Mouse (Mus musculus) heart, postnatal 4 days (tissue): Measurements from ENCODE around the gene Tiprl. TPM values are rescaled to one million over a fixed set of nuclear protein-coding genes. Genes with fewer than 3 reads are reported as not detected.

ENCODE experiments used
- DNase-seq: peaks from one replicate; pipeline ENCODE4 v3.0.0; 2021
- total RNA-seq, 2 experiments: library from RNA; stranded (reverse); gene quantifications; 2 replicates each; pipeline ENCODE4 v1.2.3; 2021

Gene Tiprl
- total RNA-seq, 2 experiments from 2014 or later, result 52.2 to 52.7 TPM

DNA sequence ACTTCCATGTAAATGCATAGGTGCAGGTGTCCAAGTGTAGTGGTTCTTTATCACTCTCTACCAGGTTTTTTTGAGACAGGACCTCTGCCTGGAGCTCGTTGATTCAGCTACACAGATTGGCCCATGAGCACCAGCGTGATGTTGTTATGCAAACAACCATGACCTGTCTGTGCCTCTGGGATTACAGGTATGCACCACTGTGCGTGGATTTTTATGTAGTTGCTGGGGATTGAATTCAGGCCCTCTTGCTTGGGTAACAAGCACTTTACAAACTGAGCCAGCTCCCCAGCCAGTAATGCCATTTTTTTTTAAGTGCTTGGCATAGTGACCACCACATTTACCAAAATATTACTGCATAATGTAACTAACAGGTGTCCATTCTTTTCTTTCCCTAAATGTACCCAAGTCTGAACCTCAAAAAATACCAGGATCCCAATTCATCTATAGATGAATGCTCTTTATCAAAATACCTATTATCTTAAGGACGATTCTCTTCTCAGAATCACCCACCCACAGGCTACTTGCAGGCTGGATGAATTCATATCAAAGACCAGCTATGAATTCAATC is 35.3 kb downstream of the Tiprl start:
- DNase-seq, result no peak

DNA sequence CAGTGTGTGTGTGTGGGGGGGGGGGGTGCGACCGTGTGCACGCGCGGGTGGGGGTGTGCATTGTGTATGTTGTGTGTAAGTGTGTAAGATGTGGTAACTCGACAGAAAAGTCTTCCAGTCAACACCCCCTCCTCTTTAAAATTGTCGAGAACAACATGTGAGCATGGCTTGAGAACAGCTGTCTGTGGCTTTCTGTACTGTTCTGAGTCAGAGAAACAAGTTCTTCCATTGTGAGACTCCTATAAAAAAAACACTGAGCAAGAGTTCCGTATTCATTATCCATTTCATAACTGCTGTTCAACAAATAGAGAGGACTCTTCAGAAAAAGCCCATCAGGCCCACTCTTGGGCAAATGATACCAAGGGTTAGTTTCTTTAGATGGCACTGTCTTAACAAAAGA is 36.0 kb downstream of the Tiprl start:
- DNase-seq, result no peak

DNA sequence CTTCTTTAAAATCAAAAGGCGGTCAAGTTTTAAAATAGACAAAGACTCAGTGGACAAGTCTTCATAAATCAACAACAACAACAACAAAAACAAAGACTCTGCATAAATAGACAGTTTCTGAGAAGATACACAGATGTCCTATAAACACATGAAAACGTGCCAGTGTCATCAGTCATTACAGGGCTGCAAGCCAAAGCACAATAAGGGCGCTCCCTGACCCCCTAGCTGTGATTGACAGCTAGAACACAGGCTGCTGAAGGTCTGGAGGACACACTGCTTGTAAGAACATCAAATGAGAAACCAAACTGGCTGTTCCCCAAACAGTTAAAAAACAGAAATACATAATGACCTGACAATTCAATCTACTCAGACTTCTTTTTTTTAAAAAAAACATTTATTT is 37.2 kb downstream of the Tiprl start:
- DNase-seq, result no peak

DNA sequence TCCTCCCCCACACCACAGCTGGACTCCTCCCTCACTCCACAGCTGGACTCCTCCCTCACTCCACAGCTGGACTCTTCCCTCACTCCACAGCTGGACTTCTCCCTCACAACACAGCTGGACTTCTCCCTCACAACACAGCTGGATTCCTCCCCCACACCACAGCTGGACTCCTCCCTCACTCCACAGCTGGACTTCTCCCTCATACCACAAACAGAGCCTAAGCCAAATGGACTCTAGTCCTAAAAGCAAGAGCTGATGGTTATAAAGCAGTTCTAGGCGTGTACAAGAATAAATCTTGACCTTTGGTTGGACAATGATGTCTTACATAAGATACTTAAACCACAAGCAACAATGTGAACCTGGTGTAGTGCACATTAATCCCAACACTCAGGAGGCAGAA is 37.8 kb downstream of the Tiprl start:
- DNase-seq, result no peak

DNA sequence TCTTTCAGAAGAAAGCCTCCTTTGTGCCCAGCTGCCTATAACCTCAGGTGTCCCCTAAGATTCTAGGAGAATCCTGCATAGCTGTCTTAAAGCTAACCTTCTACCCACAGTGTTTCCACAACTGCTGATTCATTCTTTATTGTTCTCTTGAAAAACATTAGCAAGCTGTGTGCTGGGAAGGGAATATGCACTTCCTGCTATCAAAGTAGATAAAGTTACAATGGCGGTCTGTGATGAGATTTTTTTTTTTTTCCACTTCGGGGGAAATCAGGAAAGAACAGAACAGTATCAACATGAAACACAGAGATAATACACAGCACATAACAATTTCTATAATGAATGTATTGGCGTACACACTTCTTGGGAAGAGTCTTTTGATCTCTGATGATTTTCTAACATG is 38.9 kb downstream of the Tiprl start:
- no peak for DNase-seq

DNA sequence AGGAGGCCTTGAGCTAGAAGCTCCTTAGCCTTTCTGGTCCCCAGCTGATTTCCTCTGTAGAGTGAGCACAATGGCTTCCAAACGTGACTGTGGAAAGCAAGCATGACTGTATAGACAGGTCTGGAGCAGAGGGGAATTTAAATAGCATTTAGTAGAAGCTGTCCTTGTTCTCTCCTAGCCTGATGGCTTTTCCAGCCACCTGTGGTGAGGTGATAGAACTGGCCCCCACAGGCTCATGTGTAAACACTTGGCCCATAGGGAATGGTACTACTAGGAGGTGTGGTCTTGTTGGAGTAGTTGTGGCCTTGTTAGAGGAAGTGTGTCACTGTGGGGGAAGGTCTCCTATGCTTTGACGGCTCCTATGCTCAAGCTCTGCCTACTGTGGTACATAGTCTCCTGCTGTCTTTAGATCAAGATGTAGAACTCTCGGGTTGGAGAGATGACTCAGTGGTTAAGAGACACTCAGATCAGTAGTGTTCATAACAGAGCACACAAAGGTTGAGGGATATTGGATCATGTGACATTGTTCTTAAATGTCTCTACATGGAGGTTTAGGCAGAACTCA is 41.3 kb downstream of the Tiprl start:
- DNase-seq, result no peak

DNA sequence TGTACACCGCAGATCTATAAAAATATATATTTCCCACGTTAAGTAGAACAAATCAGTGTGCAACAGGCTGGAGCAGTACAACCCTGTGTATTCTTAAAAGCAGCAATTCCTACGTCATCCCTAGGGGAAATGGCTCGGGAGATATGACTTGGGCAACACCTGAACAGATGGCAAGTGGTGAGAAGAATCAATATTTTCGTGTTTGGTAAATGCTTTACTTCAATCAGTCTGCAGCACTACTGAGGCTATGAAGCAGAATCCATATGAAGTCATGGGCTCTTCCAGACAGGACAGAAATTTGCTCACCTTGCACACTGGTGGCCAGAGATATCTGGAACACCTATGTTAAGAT is 42.2 kb downstream of the Tiprl start:
- no peak for DNase-seq

DNA sequence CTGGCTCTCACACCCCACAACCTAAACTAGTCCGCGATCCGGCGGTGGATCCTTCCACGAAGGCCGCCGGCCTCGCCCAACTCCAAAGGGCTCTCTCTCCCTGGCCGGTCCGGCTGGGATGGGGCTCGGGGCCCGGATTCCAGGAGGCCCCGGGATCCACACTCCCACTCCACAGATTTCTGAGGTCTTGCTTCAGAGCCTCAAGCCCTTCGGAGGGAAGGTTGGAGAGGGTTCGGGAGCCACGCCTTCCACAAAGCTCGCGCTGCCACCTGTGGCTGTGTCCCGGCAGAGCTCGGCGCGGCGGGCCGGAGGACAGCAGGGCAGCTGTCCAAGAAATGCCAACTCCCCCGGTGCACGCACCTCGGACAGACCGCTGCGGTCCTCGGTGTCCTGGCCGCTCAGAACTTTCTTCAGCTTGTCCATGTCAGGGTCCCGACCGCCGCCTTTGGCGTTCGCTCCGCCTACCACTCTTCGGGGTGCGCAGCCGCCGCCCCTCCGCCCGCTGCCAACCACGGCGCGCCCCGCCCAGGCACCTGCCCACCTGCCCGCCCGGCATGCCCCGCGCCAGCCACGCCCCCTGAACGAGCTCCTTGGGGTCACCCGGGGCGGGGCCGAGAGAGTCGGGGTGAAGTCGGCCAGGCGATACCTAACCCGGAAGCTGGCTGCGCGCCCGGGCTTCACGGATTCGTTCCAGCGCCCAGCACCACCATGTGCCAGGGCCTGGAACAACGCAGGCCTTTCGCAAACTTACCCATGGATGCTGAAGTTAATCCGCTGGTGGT is 42.7 kb downstream of the Tiprl start, which contains the start of gene Sft2d2:
Gene Sft2d2 (minus strand): TSS at position 559 of the 782 bp plus-strand sequence.
- DNase-seq, result peak; percentile 92

DNA sequence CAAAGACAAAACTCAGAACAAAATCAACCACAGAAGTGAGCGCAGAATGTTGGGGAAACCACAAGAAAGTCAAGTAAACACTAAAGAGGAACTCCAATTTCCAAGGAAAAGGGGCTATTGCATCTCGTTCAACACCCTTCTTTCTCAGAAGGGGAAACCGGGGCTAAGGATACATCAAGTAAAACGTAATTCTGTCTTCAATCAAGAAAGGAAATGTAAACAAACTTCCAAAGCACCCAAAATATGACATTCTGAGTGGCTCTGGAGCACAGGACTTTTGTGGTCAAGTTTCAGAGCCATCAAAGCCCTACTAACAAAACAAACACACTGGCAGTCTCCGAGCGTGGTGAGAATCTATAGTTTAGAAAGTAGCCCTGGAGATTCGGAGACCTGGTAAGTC is 43.4 kb downstream of the Tiprl start:
- DNase-seq, result no peak

DNA sequence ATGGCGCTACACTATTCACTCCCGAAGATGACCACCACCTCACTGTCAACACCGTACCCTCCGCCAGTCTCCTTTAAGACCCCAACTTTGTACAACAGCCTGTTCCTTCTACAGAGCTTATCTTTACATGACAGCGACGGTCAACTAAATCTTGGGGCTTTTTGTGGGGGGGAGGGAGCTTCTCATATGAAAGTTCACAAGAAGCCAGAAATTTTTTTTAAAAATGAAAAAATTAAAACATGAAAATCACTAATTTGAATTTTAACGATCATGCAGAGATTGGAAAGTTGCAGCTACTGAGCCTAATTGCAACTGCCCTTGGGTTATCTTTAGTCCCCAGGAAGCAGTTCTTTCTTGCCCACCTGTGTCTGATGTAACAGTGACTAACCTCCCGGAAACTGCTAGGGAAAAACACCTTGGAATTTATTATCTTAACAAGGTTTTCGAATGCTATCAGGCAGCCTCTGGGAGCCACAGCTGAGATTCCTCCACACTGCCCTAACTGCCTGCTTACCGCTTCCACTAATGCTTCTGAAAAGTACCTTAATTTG is 44.0 kb downstream of the Tiprl start:
- DNase-seq, result no peak

DNA sequence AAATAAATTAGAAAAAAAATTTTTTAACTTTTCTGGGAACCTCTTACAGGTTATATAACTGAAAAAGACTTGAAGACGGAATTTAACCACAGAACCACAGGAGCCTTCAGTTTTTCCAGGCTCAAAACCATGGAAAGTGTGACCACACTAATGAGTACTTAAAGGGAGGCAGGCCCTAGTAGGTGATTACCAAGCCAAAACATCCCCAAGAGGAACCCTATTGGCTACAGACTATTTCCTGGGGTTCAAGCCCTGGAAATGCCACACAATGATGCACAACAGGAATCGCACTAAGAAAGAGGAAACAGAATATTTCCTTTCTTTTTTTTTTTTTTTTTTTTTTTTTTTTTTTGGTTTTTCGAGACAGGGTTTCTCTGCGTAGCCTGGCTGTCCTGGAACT is 44.7 kb downstream of the Tiprl start:
- DNase-seq, result no peak

DNA sequence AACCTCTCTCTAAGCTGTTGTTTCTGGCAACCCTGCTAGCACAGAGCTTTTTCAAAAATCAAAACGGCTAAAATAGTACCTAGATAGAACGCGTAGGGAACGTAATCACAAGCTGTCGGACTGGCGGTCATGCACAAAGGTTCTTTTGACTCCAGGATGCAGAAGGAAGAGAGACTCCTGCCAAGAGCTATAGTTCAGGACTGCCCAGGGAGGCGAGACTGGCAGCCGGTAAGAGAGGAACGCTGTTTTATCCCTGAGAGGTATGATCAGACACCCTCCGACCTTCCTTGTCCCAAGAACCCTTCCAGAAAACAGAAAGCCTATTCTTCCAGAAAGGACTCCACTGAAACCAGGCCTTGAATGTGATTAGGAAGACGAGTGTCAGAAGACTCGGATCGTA is 45.2 kb downstream of the Tiprl start:
- no peak for DNase-seq

DNA sequence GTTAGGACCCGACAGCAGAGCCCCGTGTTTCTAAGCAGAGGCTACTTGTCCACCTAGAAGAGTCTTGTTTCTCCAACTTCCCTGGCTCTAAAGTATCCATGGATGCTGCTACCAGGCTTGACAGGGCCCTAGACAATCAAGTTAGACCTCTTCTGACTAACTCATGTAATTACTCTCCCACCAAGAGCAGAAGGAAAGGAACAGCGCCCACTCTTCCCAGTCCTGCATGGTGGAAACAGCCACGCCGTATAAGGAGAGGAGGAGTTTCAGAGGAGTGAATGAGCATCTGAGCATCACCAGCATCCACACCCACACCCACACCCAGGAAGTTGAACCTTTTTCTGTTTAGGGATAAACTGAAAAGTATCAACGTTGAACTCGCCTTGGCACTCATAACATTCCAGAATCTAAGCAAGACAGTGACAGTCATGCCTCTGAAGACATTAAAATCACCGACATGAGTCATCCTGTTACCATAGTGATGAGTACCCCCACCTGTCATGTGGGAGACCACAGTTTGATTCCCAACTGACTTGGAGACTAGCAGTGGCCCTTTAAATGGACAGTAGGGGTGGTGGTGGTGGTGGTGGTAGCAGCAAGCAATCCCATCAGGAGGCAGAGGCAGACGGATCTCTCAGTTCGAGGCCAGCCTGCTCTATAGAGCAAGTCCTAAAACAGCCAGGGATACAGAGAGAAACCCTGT is 46.1 kb downstream of the Tiprl start:
- DNase-seq, result no peak

DNA sequence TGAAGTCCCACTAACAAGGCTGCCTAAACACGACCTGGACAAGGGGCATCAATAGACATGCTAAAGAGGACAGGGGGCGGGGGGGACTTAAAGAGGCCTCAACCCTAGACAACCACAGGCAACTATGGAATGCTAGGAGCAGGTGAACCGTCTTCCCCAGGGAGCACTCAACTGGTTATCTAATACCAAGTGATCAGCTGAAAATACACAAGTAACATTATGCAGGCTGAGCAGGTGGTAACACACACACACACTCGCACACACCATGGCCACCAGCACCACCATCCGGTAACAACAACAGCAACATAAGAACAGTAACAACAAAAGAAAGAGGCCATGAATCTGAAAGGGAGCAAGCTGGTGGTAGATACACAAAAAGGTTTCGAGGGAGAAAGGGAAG is 46.7 kb downstream of the Tiprl start:
- no peak for DNase-seq

DNA sequence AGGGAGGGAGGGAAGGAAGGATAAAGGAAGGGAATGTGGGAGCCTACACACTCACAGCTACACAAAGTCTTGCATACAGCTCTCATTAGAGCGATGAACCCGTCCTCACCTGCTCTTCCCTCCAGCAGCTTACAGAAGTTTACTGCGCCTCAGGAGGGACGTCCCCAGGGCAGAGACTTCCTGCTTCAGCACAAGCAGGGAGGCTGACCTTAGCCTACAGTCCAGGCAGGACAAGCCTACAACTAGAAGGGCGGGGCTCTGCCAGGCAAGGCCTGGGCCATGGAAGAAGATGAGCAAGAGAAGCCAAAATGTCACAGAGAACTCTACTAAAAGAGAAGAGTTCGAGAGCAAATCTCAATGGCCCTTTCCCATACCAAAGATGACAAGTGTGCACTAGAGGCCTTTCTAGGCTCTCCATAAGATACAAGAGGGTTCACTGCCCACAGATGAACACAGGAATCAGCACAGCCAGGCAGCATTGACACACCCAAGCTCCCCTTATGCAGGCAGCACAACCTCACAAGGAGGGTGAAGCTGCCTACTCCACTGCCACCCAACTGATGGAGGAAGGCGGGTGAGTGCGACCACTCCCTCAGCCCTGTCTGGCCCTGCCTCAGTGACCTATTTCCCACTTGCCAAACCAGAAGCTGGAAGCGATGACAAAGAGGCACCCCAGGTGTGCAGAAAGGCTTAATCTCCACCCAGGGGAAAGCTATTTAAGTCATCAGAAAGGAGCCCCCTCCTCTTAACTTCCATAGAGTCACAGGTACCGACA is 47.8 kb downstream of the Tiprl start:
- DNase-seq, result no peak

DNA sequence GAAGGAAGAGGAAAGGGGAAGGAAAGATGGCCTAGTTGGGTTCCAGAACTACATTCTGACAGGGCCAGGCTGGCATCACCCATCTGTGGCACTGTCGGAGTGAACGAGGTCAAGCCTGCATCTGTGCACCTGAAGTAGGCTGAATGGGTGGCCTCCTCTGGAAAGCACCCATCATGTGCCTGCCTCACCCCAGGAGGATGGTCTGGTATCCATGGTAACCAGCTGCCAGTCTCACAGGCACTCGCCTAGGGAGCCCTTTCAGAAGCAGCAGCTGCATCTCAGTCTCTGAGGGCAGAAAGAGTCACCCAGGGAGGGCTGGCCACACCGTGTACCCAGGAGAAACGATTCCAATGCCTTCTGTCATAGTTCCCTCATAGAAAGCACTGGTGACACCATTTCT is 49.4 kb downstream of the Tiprl start:
- DNase-seq, result no peak

DNA sequence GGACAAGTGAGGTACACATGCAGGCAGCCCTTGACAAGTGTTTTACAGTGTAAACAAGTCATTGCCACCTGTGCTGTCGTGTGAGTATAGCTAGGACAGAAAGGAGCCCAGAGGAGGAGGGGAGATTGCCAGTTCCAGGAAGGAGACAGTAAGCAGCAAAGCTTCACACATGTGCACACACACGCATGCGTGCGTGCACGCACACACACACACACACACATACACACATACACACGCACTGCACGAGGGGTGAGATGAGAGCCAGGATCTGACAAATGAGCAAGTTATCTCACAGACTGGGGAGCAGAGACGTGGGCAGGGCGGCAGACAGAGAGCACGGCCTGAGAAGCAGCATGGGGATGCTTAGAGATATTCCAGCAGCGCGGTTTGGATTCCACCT is 50.3 kb downstream of the Tiprl start:
- DNase-seq, result no peak

DNA sequence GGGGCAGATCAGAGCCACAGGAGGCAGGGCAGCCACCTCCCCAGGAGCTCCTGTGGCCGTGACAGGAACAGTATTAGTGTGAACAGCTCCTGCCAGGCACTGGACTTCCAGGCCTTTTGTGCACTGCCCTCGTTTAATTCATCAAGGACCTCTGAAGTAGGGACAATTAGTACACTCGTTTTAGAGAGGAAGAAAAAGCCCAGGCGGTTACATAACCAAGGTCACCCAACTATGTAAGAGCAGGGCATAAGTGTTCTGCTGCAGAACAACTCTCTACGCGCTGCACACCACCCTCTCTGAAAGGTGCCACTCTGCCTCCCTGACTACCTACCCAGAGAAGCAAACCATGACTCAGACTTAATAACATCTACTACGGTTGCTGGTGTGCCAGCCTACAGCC is 51.7 kb downstream of the Tiprl start:
- DNase-seq, result no peak

DNA sequence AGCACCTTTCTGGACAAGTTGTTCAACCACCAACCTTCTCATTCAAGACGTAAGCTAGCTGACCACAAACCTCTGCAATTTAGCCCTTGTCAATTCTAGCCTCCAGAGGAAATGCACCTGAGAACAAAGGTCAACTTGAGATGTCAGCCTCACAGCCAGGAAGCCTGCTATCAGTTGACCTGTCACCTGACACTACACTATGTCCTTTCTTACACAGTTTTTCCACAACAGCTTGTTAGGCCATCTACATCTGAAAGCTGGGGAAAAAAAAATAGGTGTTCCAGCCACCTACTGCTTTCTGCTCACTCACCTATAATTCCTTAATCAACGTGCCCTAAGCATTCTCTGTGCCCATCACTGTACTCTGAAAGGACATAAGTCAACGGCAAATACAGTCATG is 52.6 kb downstream of the Tiprl start:
- no peak for DNase-seq

DNA sequence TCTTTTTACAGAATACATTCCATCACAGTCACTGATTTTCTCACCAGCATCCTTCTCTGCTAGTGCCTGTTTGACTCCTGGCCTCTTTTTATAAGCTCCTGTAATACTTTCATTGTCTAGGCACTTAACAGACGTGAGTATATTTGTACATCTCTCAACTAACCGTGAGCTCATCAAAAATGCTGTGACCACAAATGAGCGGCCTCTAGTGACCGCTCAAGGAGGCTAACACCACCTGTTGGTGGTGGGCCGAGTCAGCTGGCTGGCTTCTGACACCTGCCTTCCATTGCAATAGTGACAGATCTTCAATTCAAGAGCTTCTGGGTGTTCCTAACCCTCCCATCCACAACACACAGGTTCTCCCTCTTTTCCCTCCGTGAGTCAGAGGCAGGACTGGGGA is 53.4 kb downstream of the Tiprl start:
- no peak for DNase-seq

DNA sequence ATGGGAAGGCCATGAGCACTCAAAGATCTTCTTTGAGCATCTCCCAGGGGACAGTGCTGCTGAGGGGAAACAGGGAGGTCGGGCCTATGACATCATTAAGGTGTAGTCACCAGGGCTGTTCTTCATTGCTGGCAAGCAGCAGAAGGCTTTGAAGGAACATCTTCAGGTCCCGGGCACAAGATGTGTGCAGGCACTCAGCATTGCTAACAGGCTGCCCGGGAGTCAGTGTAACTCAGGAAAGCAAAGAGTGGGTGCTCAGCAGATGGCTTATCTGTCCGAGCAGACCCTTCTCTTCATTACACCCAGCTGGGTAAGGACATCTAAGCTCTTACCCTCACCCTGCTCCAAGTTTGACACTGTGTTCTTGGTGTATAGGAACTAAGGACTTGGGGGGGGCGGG is 57.5 kb downstream of the Tiprl start:
- DNase-seq, result no peak

DNA sequence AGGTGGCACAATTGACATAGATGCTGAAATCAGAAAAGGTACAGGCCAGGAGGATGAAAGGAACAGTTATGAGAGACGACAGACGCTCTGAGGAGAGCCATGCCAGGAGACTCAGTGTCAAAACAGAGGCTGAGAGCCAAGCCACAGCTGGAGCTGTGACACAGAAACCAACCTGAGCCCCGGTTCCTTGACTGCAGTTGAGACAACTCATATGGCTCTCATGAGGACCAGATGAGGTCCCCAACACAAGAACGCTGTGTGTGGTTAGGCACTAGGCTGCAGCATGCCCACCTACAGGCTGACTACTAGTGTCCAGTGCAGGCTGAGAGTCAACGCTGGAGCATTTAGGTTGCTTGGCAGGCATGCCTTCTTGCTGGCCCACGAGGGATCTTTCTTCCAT is 58.7 kb downstream of the Tiprl start:
- DNase-seq, result no peak
